Comparison of ENCODE assay signal across 27 mouse cellular contexts in genomic region chr17:72826916-72827534, GRCm38 (mm10). TPM values are rescaled to one million over a fixed set of nuclear protein-coding genes. Genes with fewer than 3 reads are reported as not detected.
A peak's percentile ranks its signal among the peaks of the same experiment; 100 is the strongest.
DNase-seq lines count a peak whose midpoint lies in the region; ATAC-seq and TF ChIP-seq lines count a peak whose summit lies in the region.
"Had no signal": no experiment of that assay in that cellular context is flagged by ENCODE, and none has a peak within 500 bp of the region (broad histone marks: within the 10 kb centered on the region; RNA-seq: fewer than 3 reads in every experiment).

No protein-coding gene starts in this region.

- DNase-seq in heart, adult 11 months: peak; percentile 73
- no peak for DNase-seq in heart, embryonic 10.5 days (ENCODE audit: low spot score)
- peak; percentile 14 for DNase-seq in lung, postnatal 0 days (ENCODE audit: low spot score)
- DNase-seq in lung, postnatal 14 days: no peak
- peak; percentile 31 for DNase-seq in 3T3-L1 (ENCODE audit: low read depth, low spot score)
- no peak for DNase-seq in liver, embryonic 11.5 days (ENCODE audit: low spot score)
- DNase-seq: adrenal gland, adult 2 months; adrenal gland, postnatal 36 days; cerebellum, adult 8-10 months; cerebellum, postnatal 36 days; forebrain, postnatal 0 days; heart, postnatal 4 days; kidney, adult 11 months; kidney, postnatal 14 days; right cerebral cortex, postnatal 14 days had no signal

- no peaks in the 10 kb centered on the region for H3K27me3 ChIP-seq in heart, embryonic 10.5 days (ENCODE audit: insufficient read depth, poor library complexity, severe bottlenecking)
- no peaks in the 10 kb centered on the region for H3K27me3 ChIP-seq in lung, postnatal 0 days (replicated peaks; ENCODE audit: insufficient read depth, low read length)
- H3K27me3 ChIP-seq in liver, embryonic 11.5 days (replicated peaks; ENCODE audit: control insufficient read depth, insufficient read depth, low read length): no peaks in the 10 kb centered on the region
- H3K27me3 ChIP-seq: embryonic facial prominence, embryonic 12.5 days; forebrain, embryonic 12.5 days; hindbrain, embryonic 13.5 days; lung, embryonic 15.5 days; neural tube, embryonic 13.5 days; stomach, embryonic 15.5 days had no signal

- H3K4me2 ChIP-seq in lung, postnatal 0 days (replicated peaks; ENCODE audit: low read depth, low read length): no peak overlapping the region
- H3K4me2 ChIP-seq in liver, embryonic 11.5 days: no peak overlapping the region
- H3K4me2 ChIP-seq: embryonic facial prominence, embryonic 12.5 days; forebrain, embryonic 12.5 days; heart, embryonic 11.5 days; hindbrain, embryonic 13.5 days; limb, embryonic 12.5 days; lung, embryonic 15.5 days; neural tube, embryonic 13.5 days; stomach, embryonic 15.5 days had no signal

- H3K4me1 ChIP-seq in heart, embryonic 10.5 days: peaks cover 19% of the 10 kb centered on the region
- peaks cover 6% of the 10 kb centered on the region; the same call in 1 of the 2 replicates for H3K4me1 ChIP-seq in lung, postnatal 0 days (ENCODE audit: insufficient read depth, low read depth, low read length)
- H3K4me1 ChIP-seq in embryonic fibroblast, embryonic 13.5 days (ENCODE audit: control insufficient read depth, insufficient read depth, low read length): peaks cover 13% of the 10 kb centered on the region; the same call in 1 of the 2 replicates
- no peaks in the 10 kb centered on the region for H3K4me1 ChIP-seq in liver, embryonic 11.5 days (replicated peaks; ENCODE audit: control insufficient read depth, insufficient read depth, low read length)
- H3K4me1 ChIP-seq: embryonic facial prominence, embryonic 12.5 days; forebrain, embryonic 12.5 days; hindbrain, embryonic 13.5 days; limb, embryonic 12.5 days; neural tube, embryonic 13.5 days; stomach, embryonic 15.5 days had no signal

- no peak for TF ChIP-seq EP300 in lung, postnatal 0 days (IDR thresholded peaks at IDR 0.05)

- no peak overlapping the region for H3K4me3 ChIP-seq in heart, embryonic 10.5 days
- H3K4me3 ChIP-seq in lung, postnatal 0 days (ENCODE audit: low read depth, low read length): no peak overlapping the region
- H3K4me3 ChIP-seq in embryonic fibroblast, embryonic 13.5 days (ENCODE audit: insufficient read depth, low read length): no peak overlapping the region
- H3K4me3 ChIP-seq in liver, embryonic 11.5 days (ENCODE audit: low read depth, low read length): no peak overlapping the region
- H3K4me3 ChIP-seq: embryonic facial prominence, embryonic 12.5 days; forebrain, embryonic 12.5 days; hindbrain, embryonic 13.5 days; left cerebral cortex, adult 2 months; limb, embryonic 12.5 days; lung, embryonic 15.5 days; neural tube, embryonic 13.5 days; stomach, embryonic 15.5 days had no signal

- H3K36me3 ChIP-seq in heart, embryonic 10.5 days: no peaks in the 10 kb centered on the region
- H3K36me3 ChIP-seq in lung, postnatal 0 days (ENCODE audit: insufficient read depth, low read length): no peaks in the 10 kb centered on the region
- H3K36me3 ChIP-seq in liver, embryonic 11.5 days (ENCODE audit: control insufficient read depth, insufficient read depth, low read length): no peaks in the 10 kb centered on the region
- H3K36me3 ChIP-seq: embryonic facial prominence, embryonic 12.5 days; forebrain, embryonic 12.5 days; hindbrain, embryonic 13.5 days; limb, embryonic 12.5 days; lung, embryonic 15.5 days; neural tube, embryonic 13.5 days; stomach, embryonic 15.5 days had no signal

- TF ChIP-seq POLR2A in embryonic fibroblast, embryonic 13.5 days (IDR thresholded peaks at IDR 0.05; ENCODE audit: low read depth, low read length): no peak

- no peak overlapping the region for H3K27ac ChIP-seq in heart, embryonic 10.5 days
- peak overlapping the region; percentile 23; the same call in 1 of the 2 replicates for H3K27ac ChIP-seq in lung, postnatal 0 days (ENCODE audit: low read length)
- peak overlapping the region; percentile 65; the same call in 1 of the 2 replicates for H3K27ac ChIP-seq in embryonic fibroblast, embryonic 13.5 days (ENCODE audit: insufficient read depth, low read length)
- H3K27ac ChIP-seq in liver, embryonic 11.5 days (ENCODE audit: low read depth, low read length): no peak overlapping the region
- H3K27ac ChIP-seq: embryonic facial prominence, embryonic 12.5 days; forebrain, embryonic 12.5 days; hindbrain, embryonic 13.5 days; left cerebral cortex, adult 2 months; limb, embryonic 12.5 days; lung, embryonic 15.5 days; neural tube, embryonic 13.5 days; stomach, embryonic 15.5 days had no signal

- no peaks in the 10 kb centered on the region for H3K9me3 ChIP-seq in heart, embryonic 10.5 days
- H3K9me3 ChIP-seq in lung, postnatal 0 days (ENCODE audit: low read length): no peaks in the 10 kb centered on the region
- no peaks in the 10 kb centered on the region for H3K9me3 ChIP-seq in liver, embryonic 11.5 days (ENCODE audit: control insufficient read depth, low read length)
- H3K9me3 ChIP-seq: embryonic facial prominence, embryonic 12.5 days; forebrain, embryonic 12.5 days; hindbrain, embryonic 13.5 days; limb, embryonic 12.5 days; lung, embryonic 15.5 days; neural tube, embryonic 13.5 days; stomach, embryonic 15.5 days had no signal

- TF ChIP-seq CTCF in lung, postnatal 0 days (IDR thresholded peaks at IDR 0.05): no peak
- TF ChIP-seq CTCF in embryonic fibroblast, embryonic 13.5 days (IDR thresholded peaks at IDR 0.05; ENCODE audit: borderline replicate concordance, insufficient read depth, low read length): no peak

- 90% methylated on average over 3 of the region's 3 CpGs for WGBS in heart, embryonic 10.5 days
- WGBS in lung, postnatal 0 days: 82% methylated on average over 3 of the region's 3 CpGs
- 90% methylated on average over 3 of the region's 3 CpGs for WGBS in liver, embryonic 11.5 days

- no peak overlapping the region for H3K9ac ChIP-seq in lung, postnatal 0 days (replicated peaks; ENCODE audit: low read depth)
- H3K9ac ChIP-seq in liver, embryonic 11.5 days (ENCODE audit: low read depth, low read length): no peak overlapping the region
- H3K9ac ChIP-seq: embryonic facial prominence, embryonic 12.5 days; forebrain, embryonic 12.5 days; forebrain, postnatal 0 days; hindbrain, embryonic 13.5 days; limb, embryonic 12.5 days; lung, embryonic 15.5 days; neural tube, embryonic 13.5 days; stomach, embryonic 15.5 days had no signal

- ATAC-seq in lung, postnatal 0 days: no peak
- no peak for ATAC-seq in liver, embryonic 11.5 days (replicated peaks; ENCODE audit: low FRiP score)
- ATAC-seq: activated CD4-positive, CD25-positive, alpha-beta regulatory T cell, adult 4 months; forebrain, postnatal 0 days; midbrain, embryonic 16.5 days had no signal

RNA-seq across cellular contexts. Expression of gene Ypel5, which starts 9.2 kb away (rescaled TPM):
- 34.7 and 44.9 TPM in 2 replicates for polyA plus RNA-seq in heart, embryonic 10.5 days (2016; fragmentation: Nextera tagmentation; extraction: Ambion mirVana)
- 100.0 and 109 TPM in 2 replicates for polyA plus RNA-seq in lung, postnatal 0 days (2015; fragmentation: Nextera tagmentation; extraction: Ambion mirVana)
- polyA plus RNA-seq in embryonic fibroblast, embryonic 13.5 days (2011; ENCODE audit: insufficient read length, low read depth, missing spikeins): 61.7 and 74.5 TPM in 2 replicates
- polyA plus RNA-seq in liver, embryonic 11.5 days (2014; fragmentation: Nextera tagmentation; extraction: Ambion mirVana): 29.1 and 30.3 TPM in 2 replicates

Comparison
In these comparisons a context has a peak if more than half of its experiments do, and no peak if none do; other contexts are left out.
1. DNase-seq: peak in heart, adult 11 months (single experiment), lung, postnatal 0 days (single experiment) and 3T3-L1 (single experiment); none in heart, embryonic 10.5 days (single experiment), lung, postnatal 14 days (single experiment) and liver, embryonic 11.5 days (single experiment).
2. H3K27ac ChIP-seq: peak in lung, postnatal 0 days (single experiment) and embryonic fibroblast, embryonic 13.5 days (single experiment); none in heart, embryonic 10.5 days (single experiment) and liver, embryonic 11.5 days (single experiment).